Comparison of ENCODE assay signal across 10 mouse cellular contexts in genomic region chr9:65175234-65175938, GRCm38 (mm10). TPM values are rescaled to one million over a fixed set of nuclear protein-coding genes. Genes with fewer than 3 reads are reported as not detected.
DNase-seq lines count a peak whose midpoint lies in the region; ATAC-seq lines count a peak whose summit lies in the region.
"Had no signal": no experiment of that assay in that cellular context is flagged by ENCODE, and none has a peak within 500 bp of the region (broad histone marks: within the 10 kb centered on the region; RNA-seq: fewer than 3 reads in every experiment).

No protein-coding gene starts in this region.

- ATAC-seq in embryonic facial prominence, embryonic 15.5 days (ENCODE audit: insufficient number of reproducible peaks, low FRiP score, low TSS enrichment, low read depth) = no peak
- ATAC-seq in hindbrain, embryonic 16.5 days = peak; percentile 19; the same call in 1 of the 2 replicates
- no peak for ATAC-seq in megakaryocyte progenitor cell, adult 5-6 weeks (replicated peaks; ENCODE audit: poor library complexity)

- peaks cover 39% of the 10 kb centered on the region for H3K4me1 ChIP-seq in embryonic facial prominence, embryonic 15.5 days
- peaks cover 43% of the 10 kb centered on the region for H3K4me1 ChIP-seq in hindbrain, embryonic 16.5 days (ENCODE audit: control insufficient read depth, insufficient read depth, low read depth, low read length)

- H3K27ac ChIP-seq in embryonic facial prominence, embryonic 15.5 days (replicated peaks) = peak overlapping the region; percentile 22; the same call in 1 of the 2 replicates
- peak overlapping the region; percentile 79 for H3K27ac ChIP-seq in hindbrain, embryonic 16.5 days (ENCODE audit: low read depth, low read length)

- peak; percentile 41 to 48 for DNase-seq in cerebellum, postnatal 10 days
- DNase-seq in cerebellum, adult 11-12 months = no peak
- DNase-seq in neural tube, embryonic 10.5 days (ENCODE audit: extremely low spot score, low spot score) = peak; percentile 74
- no peak for DNase-seq in frontal cortex, postnatal 10 days (ENCODE audit: low spot score in 2 of 2)
- DNase-seq in urinary bladder, postnatal 14 days (ENCODE audit: low spot score) = no peak
- DNase-seq: cerebellum, postnatal 36 days; kidney, postnatal 14 days had no signal

- no peak overlapping the region for H3K9ac ChIP-seq in embryonic facial prominence, embryonic 15.5 days
- H3K9ac ChIP-seq in hindbrain, embryonic 16.5 days (ENCODE audit: low read depth, low read length) = peak overlapping the region; percentile 47

- 42% methylated on average over 5 of the region's 5 CpGs for WGBS in embryonic facial prominence, embryonic 15.5 days
- WGBS in hindbrain, embryonic 16.5 days = 8% methylated on average over 5 of the region's 5 CpGs

- H3K27me3 ChIP-seq in embryonic facial prominence, embryonic 15.5 days = no peaks in the 10 kb centered on the region
- H3K27me3 ChIP-seq in hindbrain, embryonic 16.5 days (replicated peaks; ENCODE audit: control insufficient read depth, insufficient read depth, low read length) = no peaks in the 10 kb centered on the region

- H3K36me3 ChIP-seq in embryonic facial prominence, embryonic 15.5 days = no peaks in the 10 kb centered on the region
- no peaks in the 10 kb centered on the region for H3K36me3 ChIP-seq in hindbrain, embryonic 16.5 days (ENCODE audit: control insufficient read depth, insufficient read depth, low read length)

- H3K4me2 ChIP-seq in embryonic facial prominence, embryonic 15.5 days (replicated peaks) = no peak overlapping the region
- H3K4me2 ChIP-seq in hindbrain, embryonic 16.5 days (ENCODE audit: low read length) = no peak overlapping the region

- H3K9me3 ChIP-seq in embryonic facial prominence, embryonic 15.5 days (replicated peaks) = no peaks in the 10 kb centered on the region
- H3K9me3 ChIP-seq in hindbrain, embryonic 16.5 days (ENCODE audit: control insufficient read depth, low read length) = no peaks in the 10 kb centered on the region

- H3K4me3 ChIP-seq in embryonic facial prominence, embryonic 15.5 days (replicated peaks) = no peak overlapping the region
- no peak overlapping the region for H3K4me3 ChIP-seq in hindbrain, embryonic 16.5 days (ENCODE audit: low read length)

RNA-seq across cellular contexts. Expression of gene Parp16, which starts 19.8 kb away (rescaled TPM):
- 7.5 and 8.9 TPM in 2 replicates for polyA plus RNA-seq in embryonic facial prominence, embryonic 15.5 days (2015; fragmentation: Nextera tagmentation; extraction: Ambion mirVana)
- 7.7 and 8.3 TPM in 2 replicates for polyA plus RNA-seq in hindbrain, embryonic 16.5 days (2015; fragmentation: Nextera tagmentation; extraction: Ambion mirVana)
- total RNA-seq in megakaryocyte progenitor cell, adult 5-6 weeks (2015) = 3.2 and 3.3 TPM in 2 replicates
- 2.8 and 3.1 TPM in 2 replicates for total RNA-seq in megakaryocyte progenitor cell, adult 5-6 weeks (2017)

RNA-seq across cellular contexts. Expression of gene Igdcc3, which starts 34.4 kb away (rescaled TPM):
- 1.5 and 2.3 TPM in 2 replicates for polyA plus RNA-seq in embryonic facial prominence, embryonic 15.5 days (2015; fragmentation: Nextera tagmentation; extraction: Ambion mirVana)
- polyA plus RNA-seq in hindbrain, embryonic 16.5 days (2015; fragmentation: Nextera tagmentation; extraction: Ambion mirVana) = 4.4 and 9.0 TPM in 2 replicates
- not detected in 2 replicates for total RNA-seq in megakaryocyte progenitor cell, adult 5-6 weeks (2015)
- total RNA-seq in megakaryocyte progenitor cell, adult 5-6 weeks (2017) = not detected in 2 replicates

Comparison
In these comparisons a context has a peak if more than half of its experiments do, and no peak if none do; other contexts are left out.
1. DNase-seq: peak in cerebellum, postnatal 10 days (2 of 2) and neural tube, embryonic 10.5 days (single experiment); none in cerebellum, adult 11-12 months (single experiment), frontal cortex, postnatal 10 days (0 of 2) and urinary bladder, postnatal 14 days (single experiment).